8 mouse cellular contexts compared by ENCODE assay signal in the genomic region with DNA sequence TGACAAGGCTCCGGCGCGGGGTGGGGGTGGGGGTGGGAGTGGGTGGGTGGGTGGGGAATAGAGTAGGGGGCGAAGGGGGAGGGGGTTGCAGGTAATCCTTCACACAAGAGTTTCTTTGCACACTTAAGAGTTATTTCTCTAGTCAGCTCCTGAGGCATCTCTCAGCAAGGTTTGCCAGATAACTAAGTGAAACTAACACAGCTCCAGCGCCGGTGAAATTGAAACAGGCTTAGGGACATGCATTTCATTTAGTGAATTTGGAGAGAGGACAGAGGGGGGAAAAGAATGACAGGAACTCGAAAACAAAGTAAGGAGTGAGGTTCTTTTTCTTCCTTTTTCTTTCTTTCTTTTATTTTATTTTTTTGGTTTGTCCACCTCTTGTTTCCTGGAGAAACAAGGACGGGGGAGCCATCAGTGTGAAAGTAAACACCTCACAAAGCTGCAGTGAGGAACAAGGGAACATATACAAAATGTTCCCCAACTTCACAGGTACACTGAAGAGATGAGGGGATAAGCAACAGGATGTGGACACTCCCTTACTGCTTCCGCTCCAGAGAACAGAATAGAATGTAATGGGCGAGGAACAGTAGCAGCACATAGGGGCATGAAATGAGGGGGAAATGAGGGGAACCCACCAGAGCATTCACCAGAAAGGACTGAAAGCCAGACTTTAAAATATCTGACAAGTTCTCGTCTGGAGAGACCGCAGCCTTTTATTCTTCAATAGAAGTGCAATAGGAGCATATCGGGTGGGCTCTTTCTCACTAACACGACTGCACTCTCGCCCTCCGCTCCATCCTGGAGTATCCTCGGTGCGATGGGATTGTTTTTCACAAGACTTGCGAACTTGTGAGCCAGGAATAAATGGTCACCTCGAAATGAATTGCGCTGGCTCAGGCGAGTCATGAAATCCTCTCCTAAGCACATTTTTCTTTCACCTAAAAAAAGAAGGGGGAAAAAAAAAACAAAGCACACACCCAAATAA. TPM values are rescaled to one million over a fixed set of nuclear protein-coding genes. Genes with fewer than 3 reads are reported as not detected.
DNase-seq lines count a peak whose midpoint lies in the region; ATAC-seq and TF ChIP-seq lines count a peak whose summit lies in the region.

No protein-coding gene starts in this region.

- peak overlapping the region; percentile 67 for H3K9ac ChIP-seq in heart, adult 2 months (ENCODE audit: low read depth, low read length)
- peak overlapping the region; percentile 95 for H3K9ac ChIP-seq in liver, embryonic 11.5 days (ENCODE audit: low read depth, low read length)

- under 1% methylated on average over 22 of the region's 22 CpGs for WGBS in heart, adult 2 months
- WGBS in liver, embryonic 11.5 days, result 5% methylated on average over 22 of the region's 22 CpGs
- 9% methylated on average over 22 of the region's 22 CpGs for WGBS in olfactory bulb, adult 2 months

- no peak for TF ChIP-seq CTCF in heart, adult 2 months (IDR thresholded peaks at IDR 0.05)
- TF ChIP-seq CTCF in olfactory bulb, adult 2 months (IDR thresholded peaks at IDR 0.05; ENCODE audit: insufficient read depth, low read depth, low read length), result no peak

- H3K9me3 ChIP-seq in liver, embryonic 11.5 days (ENCODE audit: control insufficient read depth, low read length), result no peaks in the 10 kb centered on the region

- no peaks in the 10 kb centered on the region for H3K27me3 ChIP-seq in heart, adult 2 months (ENCODE audit: control insufficient read depth, insufficient read depth, low read length)
- H3K27me3 ChIP-seq in liver, embryonic 11.5 days (replicated peaks; ENCODE audit: control insufficient read depth, insufficient read depth, low read length), result no peaks in the 10 kb centered on the region

- H3K4me1 ChIP-seq in heart, adult 2 months (ENCODE audit: control insufficient read depth, insufficient read depth, low read length), result peaks cover 16% of the 10 kb centered on the region
- H3K4me1 ChIP-seq in liver, embryonic 11.5 days (replicated peaks; ENCODE audit: control insufficient read depth, insufficient read depth, low read length), result peaks cover 24% of the 10 kb centered on the region
- H3K4me1 ChIP-seq in olfactory bulb, adult 2 months (ENCODE audit: control insufficient read depth, insufficient read depth, low read length), result peaks cover 3% of the 10 kb centered on the region

- DNase-seq in heart, adult 2 months, result no peak
- no peak for DNase-seq in heart, postnatal 25 days (ENCODE audit: low spot score)
- peak; percentile 37 for DNase-seq in embryo, embryonic 11 days
- peak; percentile 32 for DNase-seq in heart, postnatal 4 days
- DNase-seq in liver, embryonic 11.5 days (ENCODE audit: low spot score), result peak; percentile 56
- DNase-seq in left cerebral cortex, adult 18-20 months (ENCODE audit: low spot score in 2 of 2), result no peak

- peak overlapping the region; percentile 99 for H3K27ac ChIP-seq in heart, adult 2 months
- H3K27ac ChIP-seq in liver, embryonic 11.5 days (ENCODE audit: low read depth, low read length), result peak overlapping the region; percentile 84
- peak overlapping the region; percentile 42 for H3K27ac ChIP-seq in olfactory bulb, adult 2 months (ENCODE audit: insufficient read depth, low read depth, low read length)

- no peak for ATAC-seq in liver, embryonic 11.5 days (replicated peaks; ENCODE audit: low FRiP score)
- ATAC-seq in cerebellum, adult (ENCODE audit: insufficient number of reproducible peaks, low FRiP score, low TSS enrichment), result no peak

- peaks cover 6% of the 10 kb centered on the region; the same call in 1 of the 2 replicates for H3K79me2 ChIP-seq in heart, adult 2 months (replicated peaks; ENCODE audit: control insufficient read depth, insufficient read depth, low read length)

- H3K4me3 ChIP-seq in heart, adult 2 months, result peak overlapping the region; percentile 66
- H3K4me3 ChIP-seq in liver, embryonic 11.5 days (ENCODE audit: low read depth, low read length), result peak overlapping the region; percentile 82
- peak overlapping the region; percentile 47 for H3K4me3 ChIP-seq in olfactory bulb, adult 2 months (ENCODE audit: insufficient read depth, low read depth, low read length)

- H3K36me3 ChIP-seq in heart, adult 2 months (ENCODE audit: control insufficient read depth, insufficient read depth, low read length), result peaks cover 13% of the 10 kb centered on the region
- H3K36me3 ChIP-seq in liver, embryonic 11.5 days (ENCODE audit: control insufficient read depth, insufficient read depth, low read length), result peaks cover 20% of the 10 kb centered on the region

- peak overlapping the region; percentile 82 for H3K4me2 ChIP-seq in liver, embryonic 11.5 days

- TF ChIP-seq POLR2A in heart, adult 2 months (IDR thresholded peaks at IDR 0.05; ENCODE audit: insufficient read depth, low read depth, low read length), result peak; percentile 47; the same call in 1 of the 2 replicates
- no peak for TF ChIP-seq POLR2A in olfactory bulb, adult 2 months (IDR thresholded peaks at IDR 0.05; ENCODE audit: insufficient read depth, low read depth, low read length)

- TF ChIP-seq EP300 in heart, adult 2 months (IDR thresholded peaks at IDR 0.05; ENCODE audit: insufficient read depth, low read depth, low read length), result no peak

- intact Hi-C loops in heart, adult 2 months (cut with DNase I), result loop anchor here (1.0 to 10.0 kb wide), 2 partner anchors 19 to 562 kb away; partner anchors contain the start of genes Gm16253 and Plekho1
- intact Hi-C loops in heart, postnatal 25 days (cut with DNase I), result loop anchor here (1.0 kb wide), 1 partner anchor 19 kb away; the partner anchor contains the start of gene Gm16253

RNA-seq across cellular contexts. Expression of gene Txnip, which starts 0.8 kb away (rescaled TPM):
- 100 to 1,000 TPM; 276 to 338 TPM for total RNA-seq in heart, adult 2 months (2021)
- polyA plus RNA-seq in heart, adult 2 months (2012; rRNA removed), result 515 and 744 TPM in 2 replicates
- total RNA-seq in heart, postnatal 25 days (2021), result 100 to 1,000 TPM; 341 to 607 TPM
- total RNA-seq in heart, postnatal 4 days (2021), result 100 to 1,000 TPM; 286 to 331 TPM
- 41.1 and 44.0 TPM in 2 replicates for polyA plus RNA-seq in liver, embryonic 11.5 days (2014; fragmentation: Nextera tagmentation; extraction: Ambion mirVana)
- not detected in 2 replicates for polyA plus RNA-seq in olfactory bulb, adult 2 months (2012; ENCODE audit: insufficient read depth, insufficient read length, low replicate concordance, missing spikeins)
- 10 to 100 TPM; 19.4 to 25.9 TPM for total RNA-seq in left cerebral cortex, adult 18-20 months (2021)

RNA-seq across cellular contexts. Expression of gene Gm16253, which starts 19.8 kb away (rescaled TPM):
- 1 to 10 TPM; 1.8 to 2.8 TPM for total RNA-seq in heart, adult 2 months (2021)
- polyA plus RNA-seq in heart, adult 2 months (2012; rRNA removed), result not detected in 2 replicates
- 1 to 10 TPM; 1.1 to 2.1 TPM for total RNA-seq in heart, postnatal 25 days (2021)
- 1 to 10 TPM; 2.5 to 2.9 TPM for total RNA-seq in heart, postnatal 4 days (2021)
- 0.49 and 1.0 TPM in 2 replicates for polyA plus RNA-seq in liver, embryonic 11.5 days (2014; fragmentation: Nextera tagmentation; extraction: Ambion mirVana)
- polyA plus RNA-seq in olfactory bulb, adult 2 months (2012; ENCODE audit: insufficient read depth, insufficient read length, low replicate concordance, missing spikeins), result not detected in 2 replicates
- total RNA-seq in left cerebral cortex, adult 18-20 months (2021), result not detected

RNA-seq across cellular contexts. Expression of gene Hfe2, which starts 32.0 kb away (rescaled TPM):
- total RNA-seq in heart, adult 2 months (2021), result 100 to 1,000 TPM; 289 to 295 TPM
- polyA plus RNA-seq in heart, adult 2 months (2012; rRNA removed), result 199 and 261 TPM in 2 replicates
- total RNA-seq in heart, postnatal 25 days (2021), result 100 to 1,000 TPM; 266 to 290 TPM
- total RNA-seq in heart, postnatal 4 days (2021), result 10 to 100 TPM; 95.6 to 97.0 TPM
- polyA plus RNA-seq in liver, embryonic 11.5 days (2014; fragmentation: Nextera tagmentation; extraction: Ambion mirVana), result 0.19 and 0.32 TPM in 2 replicates
- polyA plus RNA-seq in olfactory bulb, adult 2 months (2012; ENCODE audit: insufficient read depth, insufficient read length, low replicate concordance, missing spikeins), result not detected in 2 replicates
- total RNA-seq in left cerebral cortex, adult 18-20 months (2021), result 1 to 10 TPM; 1.3 to 1.5 TPM

RNA-seq across cellular contexts. Expression of gene Polr3gl, which starts 37.0 kb away (rescaled TPM):
- 10 to 100 TPM; 24.3 to 35.0 TPM for total RNA-seq in heart, adult 2 months (2021)
- polyA plus RNA-seq in heart, adult 2 months (2012; rRNA removed), result 20.1 and 21.9 TPM in 2 replicates
- total RNA-seq in heart, postnatal 25 days (2021), result 10 to 100 TPM; 25.2 to 25.9 TPM
- total RNA-seq in heart, postnatal 4 days (2021), result 10 to 100 TPM; 20.4 to 24.0 TPM
- 18.6 and 21.5 TPM in 2 replicates for polyA plus RNA-seq in liver, embryonic 11.5 days (2014; fragmentation: Nextera tagmentation; extraction: Ambion mirVana)
- not detected in 2 replicates for polyA plus RNA-seq in olfactory bulb, adult 2 months (2012; ENCODE audit: insufficient read depth, insufficient read length, low replicate concordance, missing spikeins)
- 10 to 100 TPM; 24.0 to 24.8 TPM for total RNA-seq in left cerebral cortex, adult 18-20 months (2021)

RNA-seq across cellular contexts. Expression of gene Ankrd34a, which starts 39.5 kb away (rescaled TPM):
- total RNA-seq in heart, adult 2 months (2021), result 1 to 10 TPM; 1.3 to 2.4 TPM
- polyA plus RNA-seq in heart, adult 2 months (2012; rRNA removed), result 2.1 and 3.1 TPM in 2 replicates
- total RNA-seq in heart, postnatal 25 days (2021), result 1 to 10 TPM; 1.9 to 2.4 TPM
- 1 to 10 TPM; 1.8 to 3.1 TPM for total RNA-seq in heart, postnatal 4 days (2021)
- polyA plus RNA-seq in liver, embryonic 11.5 days (2014; fragmentation: Nextera tagmentation; extraction: Ambion mirVana), result 0.71 and 1.1 TPM in 2 replicates
- not detected in 2 replicates for polyA plus RNA-seq in olfactory bulb, adult 2 months (2012; ENCODE audit: insufficient read depth, insufficient read length, low replicate concordance, missing spikeins)
- 10 to 100 TPM; 67.3 to 77.4 TPM for total RNA-seq in left cerebral cortex, adult 18-20 months (2021)

Comparison
In these comparisons a context has a peak if more than half of its experiments do, and no peak if none do; other contexts are left out.
1. DNase-seq: peak in embryo, embryonic 11 days (single experiment), heart, postnatal 4 days (single experiment) and liver, embryonic 11.5 days (single experiment); none in heart, adult 2 months (0 of 2), heart, postnatal 25 days (single experiment) and left cerebral cortex, adult 18-20 months (0 of 2).
2. H3K27ac ChIP-seq: peak in every context shown above with its lines; median percentile 99 in heart, adult 2 months; 84 in liver, embryonic 11.5 days; 42 in olfactory bulb, adult 2 months.
3. RNA of gene Txnip, which starts 0.8 kb away (total RNA-seq): 341 to 607 TPM in heart, postnatal 25 days, 276 to 338 TPM in heart, adult 2 months and 286 to 331 TPM in heart, postnatal 4 days; 19.4 to 25.9 TPM in left cerebral cortex, adult 18-20 months; every median in the first group is over 10 times any median in the second.
4. RNA of gene Hfe2, which starts 32.0 kb away (total RNA-seq): 289 to 295 TPM in heart, adult 2 months, 266 to 290 TPM in heart, postnatal 25 days and 95.6 to 97.0 TPM in heart, postnatal 4 days; 1.3 to 1.5 TPM in left cerebral cortex, adult 18-20 months; every median in the first group is over 10 times any median in the second.
5. Peak in every context shown above with its lines, with median percentiles within 50 percentile points of each other: H3K4me3 ChIP-seq.